Mouse (Mus musculus) layer of hippocampus, postnatal 10 days (tissue): Measurements from ENCODE around the gene Ntn5. TPM values are rescaled to one million over a fixed set of nuclear protein-coding genes. Genes with fewer than 3 reads are reported as not detected.
"Not testable (repeated sequence)": the region's sequence is repeated elsewhere in the genome, so short reads cannot be mapped to it uniquely, and the experiment has no call there.

ENCODE experiments used
- DNase-seq, 2 experiments: peaks; one replicate each; pipeline ENCODE4 v3.0.0; 2021; ENCODE audit warnings: low spot score in 2 of 2
- long read RNA-seq: library from polyadenylated mRNA; stranded (forward); transcript quantifications from one replicate; pipeline ENCODE4 v2.0.0, GENCODE M21; 2023
- total RNA-seq, 2 experiments: library from RNA; stranded (reverse); gene quantifications; 2 replicates each; pipeline ENCODE4 v1.2.3; 2021

Gene Ntn5
- total RNA-seq: 1 to 10 TPM in 1 of 2 experiments, under 1 TPM in 1; 0.75 to 1.0 TPM
- long read RNA-seq: 0 reads

GRCm38 (mm10) chr7:45683396-45684050 lies at the start of gene Ntn5:
TSS of gene Ntn5 (plus strand) at chr7:45684022.
- DNase-seq: no peak

- no peak for DNase-seq
Measured at GRCm38 (mm10) chr7:45634946-45635681, 48.7 kb upstream of the Ntn5 start.

- no peak for DNase-seq
Measured at GRCm38 (mm10) chr7:45635711-45636688, 47.8 kb upstream of the Ntn5 start.

DNA sequence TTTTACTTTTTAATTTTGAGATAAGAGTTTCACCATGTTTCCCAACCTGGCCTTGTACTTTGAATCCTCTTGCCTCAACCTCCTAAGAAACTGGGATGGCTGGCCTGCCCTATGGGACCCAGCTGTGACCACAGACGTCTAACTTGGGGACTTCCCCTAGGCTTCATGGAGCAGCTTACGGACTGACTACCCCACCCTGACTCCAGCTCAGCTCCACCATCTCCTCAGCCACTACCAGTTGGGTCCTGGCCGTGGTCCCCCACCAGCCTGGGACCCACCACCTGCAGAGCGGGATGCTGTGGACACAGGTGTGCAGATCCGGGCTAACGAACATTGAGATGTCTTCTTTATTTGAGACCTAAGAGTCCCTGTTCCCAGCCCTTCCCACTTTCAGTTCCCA lies 46.1 kb upstream of the Ntn5 start:
- no peak for DNase-seq

GRCm38 (mm10) chr7:45638623-45639401 lies 45.0 kb upstream of the Ntn5 start:
- peak; percentile 93 to 95 for DNase-seq

- no peak for DNase-seq
Measured at GRCm38 (mm10) chr7:45639561-45640027, 44.2 kb upstream of the Ntn5 start, which contains the start of gene Mamstr. TSS of gene Mamstr (plus strand) at chr7:45639977.

- DNase-seq: no peak
Measured at GRCm38 (mm10) chr7:45640191-45640957, 43.4 kb upstream of the Ntn5 start.

DNA sequence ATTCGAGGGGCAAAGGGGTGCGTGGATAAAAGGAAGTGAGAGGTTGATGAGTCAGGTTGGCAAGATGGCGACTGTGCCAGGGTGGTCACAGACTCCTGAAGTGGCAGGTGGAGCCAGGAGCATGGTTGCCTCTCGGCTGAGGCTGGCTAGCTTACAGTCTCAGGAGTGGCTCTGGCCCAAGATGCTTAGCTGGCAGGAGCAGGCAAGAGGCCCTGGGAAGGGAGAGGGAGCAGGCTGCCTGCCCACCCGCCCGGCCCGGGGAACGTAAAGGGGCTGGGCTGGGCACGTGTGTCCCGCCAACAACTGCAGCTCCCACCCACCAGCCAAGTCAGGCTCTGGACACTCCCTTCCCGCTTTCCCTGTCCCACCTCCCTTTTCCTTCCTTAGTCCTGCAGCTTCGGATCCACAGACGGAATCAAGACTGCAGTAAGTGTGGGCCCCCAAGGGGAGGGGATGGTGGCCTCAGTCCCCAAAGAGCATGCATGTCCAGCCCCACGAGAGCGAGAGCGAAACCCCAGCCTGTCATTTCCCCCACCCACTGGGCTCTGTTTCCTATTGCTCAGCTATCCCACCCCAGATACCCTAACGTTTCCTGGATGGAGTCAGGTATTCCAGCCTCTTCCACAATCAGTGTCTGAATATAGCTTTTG lies 42.3 kb upstream of the Ntn5 start:
- no peak for DNase-seq

DNA sequence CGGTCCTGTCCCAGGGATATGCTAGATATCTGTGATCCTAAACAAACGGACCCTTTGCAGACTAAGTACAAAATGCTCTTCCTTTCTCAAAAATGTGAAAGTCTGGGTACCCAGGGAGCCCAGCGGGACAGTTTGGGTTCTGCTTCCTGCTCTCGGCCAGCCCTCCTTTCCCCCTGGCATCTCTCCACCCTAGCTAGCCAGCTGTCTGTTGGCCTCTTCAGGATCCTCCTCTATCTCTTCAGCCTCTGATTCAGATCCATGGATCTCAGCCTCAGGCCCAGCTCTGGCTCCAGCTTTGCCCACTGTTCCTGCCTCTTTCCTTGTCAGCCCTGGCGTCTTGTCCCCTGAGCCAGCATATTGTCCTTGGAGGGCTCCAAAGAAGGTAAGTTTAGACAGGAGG lies 41.7 kb upstream of the Ntn5 start:
- no peak for DNase-seq

- no peak for DNase-seq
Measured at GRCm38 (mm10) chr7:45642503-45643255, 41.1 kb upstream of the Ntn5 start.

GRCm38 (mm10) chr7:45643441-45644178 lies 40.2 kb upstream of the Ntn5 start:
- peak; percentile 88 to 94 for DNase-seq

DNA sequence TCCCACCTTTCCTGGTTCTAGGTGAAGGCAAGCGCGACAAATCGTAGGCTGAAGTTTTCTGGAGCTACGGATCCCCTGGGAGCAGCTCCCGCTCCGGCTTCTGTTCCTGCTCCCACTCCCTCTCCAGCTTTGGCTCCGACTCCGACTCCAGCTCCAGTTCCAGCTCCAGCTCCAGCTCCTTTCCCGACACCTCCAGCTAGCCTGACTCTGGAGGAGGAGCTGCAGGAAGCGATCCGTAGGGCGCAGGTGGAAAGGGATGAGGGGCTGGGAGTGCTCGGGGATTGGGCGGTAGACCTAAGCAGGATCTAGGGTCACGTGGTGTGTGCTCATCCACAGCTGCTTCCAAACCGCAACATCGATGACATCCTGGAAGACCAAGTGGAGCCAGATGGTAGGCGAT lies 39.6 kb upstream of the Ntn5 start:
- DNase-seq: peak; percentile 53 to 61

- no peak for DNase-seq
Measured at GRCm38 (mm10) chr7:45644872-45645590, 38.8 kb upstream of the Ntn5 start.

GRCm38 (mm10) chr7:45645591-45645971 lies 38.2 kb upstream of the Ntn5 start:
- DNase-seq: no peak

DNA sequence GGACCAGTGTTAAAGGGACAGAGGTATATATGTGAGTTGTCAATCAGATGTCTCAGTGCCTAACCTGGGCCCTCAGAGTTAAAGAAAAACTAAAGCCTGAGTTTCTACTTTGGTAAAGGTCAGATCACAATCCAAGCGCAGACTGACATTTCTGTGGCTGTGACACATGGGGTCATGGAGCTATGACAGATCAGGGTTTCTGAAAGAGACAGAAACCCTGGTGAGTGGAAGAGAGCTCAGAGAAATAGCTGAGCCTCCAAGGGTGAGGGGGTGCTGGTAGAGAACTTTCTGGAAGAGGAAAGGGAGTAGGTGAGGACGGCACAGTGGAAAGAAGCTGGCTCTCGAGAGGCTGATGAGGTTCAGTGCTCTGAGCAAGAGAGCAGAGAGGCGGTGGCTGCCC lies 37.2 kb upstream of the Ntn5 start:
- no peak for DNase-seq

- no peak for DNase-seq
Measured at GRCm38 (mm10) chr7:45649351-45649750, 34.5 kb upstream of the Ntn5 start.

DNA sequence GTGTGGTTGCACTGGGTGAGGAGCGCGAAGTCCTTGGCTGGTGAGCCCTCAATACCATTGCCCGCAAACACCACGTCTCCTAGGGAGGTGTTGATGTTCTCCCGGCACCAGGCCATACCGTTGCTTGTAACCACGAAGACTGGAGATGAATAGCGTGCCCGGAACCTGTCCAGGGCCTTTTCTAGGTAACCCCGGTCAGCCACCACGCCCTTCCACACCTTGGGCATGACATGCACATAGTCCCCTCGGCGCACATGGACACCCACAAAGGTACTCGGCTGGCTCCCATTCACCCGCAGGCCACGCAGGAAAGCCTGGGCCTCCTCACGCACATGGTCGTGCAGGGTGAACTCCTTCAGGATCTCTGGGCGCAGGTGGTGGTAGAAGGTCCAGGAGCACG lies 33.3 kb upstream of the Ntn5 start:
- DNase-seq: not testable (repeated sequence)
